Mouse (Mus musculus) lung, postnatal 0 days (tissue): Measurements from ENCODE around the gene Pcnx2.

ENCODE experiments used
- CTCF ChIP-seq: IDR thresholded peaks from 2 replicates; pipeline ENCODE4 v1.5.1; 2016; ENCODE audit warnings: antibody characterized with exemption, mild to moderate bottlenecking
- EP300 ChIP-seq: IDR thresholded peaks from 2 replicates; pipeline ENCODE4 v1.6.1; 2016; ENCODE audit warnings: antibody characterized with exemption, mild to moderate bottlenecking, control low read depth

DNA sequence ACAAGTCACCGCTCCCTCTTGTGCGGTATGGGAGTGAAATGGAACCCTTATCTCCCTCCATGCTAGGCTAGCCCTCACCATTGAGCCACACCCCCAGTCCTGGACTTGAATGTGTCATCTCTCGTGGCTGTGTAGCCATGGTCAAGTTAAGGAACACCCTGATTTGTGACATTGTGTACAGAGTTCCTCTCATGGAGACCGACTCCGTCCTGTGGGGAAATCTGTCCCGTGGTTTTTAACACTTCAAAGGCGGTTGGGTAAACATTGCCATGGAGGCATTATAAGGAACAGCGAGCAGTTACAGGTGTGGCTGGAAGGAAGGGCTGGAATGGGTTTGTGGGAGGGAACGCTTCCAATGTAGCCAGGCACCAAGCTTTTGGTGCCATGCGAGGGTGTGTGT is 18.9 kb upstream of the Pcnx2 start:
- TF ChIP-seq CTCF: no peak
- no peak for TF ChIP-seq EP300
